Mouse (Mus musculus): ENCODE measurements around the gene Thsd4. TPM values are rescaled to one million over a fixed set of nuclear protein-coding genes. Genes with fewer than 3 reads are reported as not detected.

Thsd4 gene
- polyA plus RNA-seq, 1 experiment from 2014 or later = 5.1 TPM

DNA sequence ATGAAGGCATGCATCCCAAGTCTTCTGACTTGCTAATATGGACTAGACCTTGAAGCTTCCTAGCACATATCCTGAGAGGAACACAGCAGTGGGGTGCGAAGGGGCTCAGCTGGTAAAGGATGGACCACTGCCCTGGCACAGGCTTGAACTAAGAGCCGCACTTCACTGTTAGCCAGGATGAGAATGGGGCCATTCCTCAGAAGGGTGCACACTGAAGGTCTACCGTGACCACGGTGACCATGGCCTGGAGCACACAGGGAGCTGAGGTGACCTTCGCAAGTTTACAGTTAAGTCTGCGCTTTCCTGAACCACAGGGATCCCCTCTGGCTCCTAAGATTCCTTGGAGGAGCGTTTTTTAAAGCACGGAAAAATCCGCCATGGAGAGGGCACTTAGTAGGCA is 406.5 kb downstream of the Thsd4 start:
- 93% methylated on average over 9 of the region's 9 CpGs for WGBS

DNA sequence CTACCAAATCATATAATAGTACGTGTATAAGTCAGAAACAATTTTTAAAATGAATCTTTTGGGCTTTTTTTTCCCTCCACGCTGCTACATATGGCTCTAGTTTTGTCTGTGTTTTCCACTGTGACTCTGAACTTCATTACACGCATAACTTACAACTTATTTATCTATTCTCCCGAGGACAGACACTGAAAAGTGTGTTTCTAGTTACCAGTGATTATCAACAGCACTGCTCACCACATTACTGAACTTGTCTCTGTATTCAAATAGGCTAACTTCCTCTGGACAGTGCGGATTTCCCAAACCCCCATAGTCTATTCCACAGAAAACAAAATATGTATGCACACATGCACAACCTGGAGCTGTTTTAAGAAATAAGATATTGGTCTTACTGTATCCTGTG is 411.6 kb downstream of the Thsd4 start:
- Histone ChIP-seq H3K9ac (ENCODE audit: low read depth, low read length) (no peak overlapping the region), H3K9me3 (ENCODE audit: control insufficient read depth, low read length) (no peaks in the 10 kb centered on the region), H3K36me3 (ENCODE audit: control insufficient read depth, insufficient read depth, low read length) (no peaks in the 10 kb centered on the region), H3K4me3 (ENCODE audit: low read depth, low read length) (no peak overlapping the region), H3K27me3 (ENCODE audit: control insufficient read depth, insufficient read depth, low read length) (no peaks in the 10 kb centered on the region), H3K4me2 (replicated peaks; ENCODE audit: low read depth, low read length) (no peak overlapping the region), H3K4me1 (replicated peaks; ENCODE audit: control insufficient read depth, insufficient read depth, low read length) (no peaks in the 10 kb centered on the region), H3K27ac (ENCODE audit: low read depth, low read length) (no peak overlapping the region)
- DNase-seq (ENCODE audit: low spot score) (no peak), ATAC-seq (ENCODE audit: low FRiP score) (no peak)
- 84% methylated on average over 5 of the region's 5 CpGs for WGBS

More for the DNA sequence above, 406.5 kb downstream of the Thsd4 start:
- Histone ChIP-seq H3K9ac (ENCODE audit: low read depth, low read length) (no peak overlapping the region), H3K4me3 (ENCODE audit: low read depth, low read length) (no peak overlapping the region), H3K4me1 (replicated peaks; ENCODE audit: control insufficient read depth, insufficient read depth, low read length) (no peaks in the 10 kb centered on the region), H3K27ac (ENCODE audit: low read depth, low read length) (no peak overlapping the region), H3K9me3 (ENCODE audit: control insufficient read depth, low read length) (no peaks in the 10 kb centered on the region), H3K36me3 (ENCODE audit: control insufficient read depth, insufficient read depth, low read length) (no peaks in the 10 kb centered on the region), H3K4me2 (replicated peaks; ENCODE audit: low read depth, low read length) (no peak overlapping the region), H3K27me3 (ENCODE audit: control insufficient read depth, insufficient read depth, low read length) (no peaks in the 10 kb centered on the region)
- ATAC-seq (ENCODE audit: low FRiP score) (no peak), DNase-seq (ENCODE audit: low spot score) (no peak)

DNA sequence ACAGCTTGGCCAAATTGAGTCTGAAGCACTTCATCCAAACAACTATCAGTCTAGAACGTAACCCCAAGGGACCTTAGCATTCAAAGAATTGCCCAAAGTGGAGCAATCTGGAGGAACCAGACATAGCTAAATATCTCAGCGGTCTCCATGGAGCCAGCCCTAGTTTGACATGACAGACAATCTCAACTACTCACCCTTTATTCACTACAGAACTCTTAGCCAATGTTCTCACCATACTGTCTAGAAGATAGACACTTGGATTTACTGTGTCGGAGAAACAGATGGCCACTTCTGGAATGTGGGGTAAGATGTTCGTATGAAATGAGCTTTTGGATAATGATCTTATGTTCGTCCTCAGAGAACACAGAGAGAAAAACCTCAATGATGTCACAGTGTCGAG is 415.2 kb downstream of the Thsd4 start:
- 85% methylated on average over 6 of the region's 6 CpGs for WGBS
- Histone ChIP-seq H3K27ac (ENCODE audit: low read depth, low read length) (no peak overlapping the region), H3K4me1 (replicated peaks; ENCODE audit: control insufficient read depth, insufficient read depth, low read length) (no peaks in the 10 kb centered on the region), H3K4me2 (replicated peaks; ENCODE audit: low read depth, low read length) (no peak overlapping the region), H3K9me3 (ENCODE audit: control insufficient read depth, low read length) (no peaks in the 10 kb centered on the region), H3K4me3 (ENCODE audit: low read depth, low read length) (no peak overlapping the region), H3K36me3 (ENCODE audit: control insufficient read depth, insufficient read depth, low read length) (no peaks in the 10 kb centered on the region), H3K27me3 (ENCODE audit: control insufficient read depth, insufficient read depth, low read length) (no peaks in the 10 kb centered on the region), H3K9ac (ENCODE audit: low read depth, low read length) (no peak overlapping the region)
- DNase-seq (ENCODE audit: low spot score) (no peak), ATAC-seq (ENCODE audit: low FRiP score) (no peak)

DNA sequence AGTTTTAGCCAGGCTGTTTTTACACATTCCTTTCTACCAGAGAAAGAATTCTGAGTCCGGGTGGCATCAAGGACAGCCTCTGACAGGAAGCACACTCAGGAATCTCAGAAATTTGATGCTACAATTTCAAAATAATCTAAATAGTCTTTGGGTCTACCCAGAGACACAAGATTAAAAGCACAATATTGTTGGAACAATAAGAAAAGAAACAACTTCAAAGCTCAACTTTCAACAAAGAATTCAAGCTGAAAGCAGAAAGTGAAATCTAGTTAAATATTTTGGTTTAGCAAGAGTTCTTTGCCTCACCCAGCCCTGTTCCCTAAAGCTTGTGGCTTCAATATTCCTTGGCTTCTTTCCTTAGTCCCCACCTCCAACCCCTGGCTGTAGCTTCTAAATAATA is 415.7 kb downstream of the Thsd4 start:
- no peak overlapping the region for H3K4me3 ChIP-seq (ENCODE audit: low read depth, low read length)
- H3K4me1 ChIP-seq (replicated peaks; ENCODE audit: control insufficient read depth, insufficient read depth, low read length) = no peaks in the 10 kb centered on the region
- DNase-seq (ENCODE audit: low spot score) (no peak), ATAC-seq (ENCODE audit: low FRiP score) (no peak)
- no peak overlapping the region for H3K4me2 ChIP-seq (replicated peaks; ENCODE audit: low read depth, low read length)
- no peak overlapping the region for H3K9ac ChIP-seq (ENCODE audit: low read depth, low read length)
- H3K9me3 ChIP-seq (ENCODE audit: control insufficient read depth, low read length) = no peaks in the 10 kb centered on the region
- WGBS = 61% methylated on average over 1 of the region's 1 CpGs
- no peak overlapping the region for H3K27ac ChIP-seq (ENCODE audit: low read depth, low read length)
- no peaks in the 10 kb centered on the region for H3K27me3 ChIP-seq (ENCODE audit: control insufficient read depth, insufficient read depth, low read length)
- H3K36me3 ChIP-seq (ENCODE audit: control insufficient read depth, insufficient read depth, low read length) = no peaks in the 10 kb centered on the region

DNA sequence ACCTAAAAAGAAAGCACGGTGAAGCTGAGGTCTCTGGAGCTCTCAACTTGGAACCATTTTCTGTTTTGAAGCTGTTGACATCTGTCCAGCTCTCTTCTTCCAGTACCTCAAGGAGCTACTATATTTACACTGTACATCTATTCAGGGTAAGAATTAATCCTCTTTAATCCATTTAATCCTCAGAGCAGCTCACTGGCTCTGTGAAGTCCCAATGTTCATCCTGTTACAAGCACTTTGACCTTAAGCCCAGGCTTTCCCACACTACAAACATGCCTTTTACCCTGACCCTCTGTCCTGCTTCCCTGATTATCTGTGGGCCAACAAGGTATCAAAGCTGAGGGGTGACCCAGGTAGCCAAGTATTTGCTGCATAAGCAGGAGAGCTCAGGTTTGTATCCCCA is 427.6 kb downstream of the Thsd4 start:
- H3K36me3 ChIP-seq (ENCODE audit: control insufficient read depth, insufficient read depth, low read length) = no peaks in the 10 kb centered on the region
- H3K4me2 ChIP-seq (replicated peaks; ENCODE audit: low read depth, low read length) = no peak overlapping the region
- ATAC-seq (ENCODE audit: low FRiP score) (no peak), DNase-seq (ENCODE audit: low spot score) (no peak)
- no peak overlapping the region for H3K27ac ChIP-seq (ENCODE audit: low read depth, low read length)
- no peaks in the 10 kb centered on the region for H3K9me3 ChIP-seq (ENCODE audit: control insufficient read depth, low read length)
- H3K4me1 ChIP-seq (replicated peaks; ENCODE audit: control insufficient read depth, insufficient read depth, low read length) = no peaks in the 10 kb centered on the region
- no peak overlapping the region for H3K4me3 ChIP-seq (ENCODE audit: low read depth, low read length)
- 69% methylated on average over 1 of the region's 1 CpGs for WGBS
- H3K9ac ChIP-seq (ENCODE audit: low read depth, low read length) = no peak overlapping the region
- H3K27me3 ChIP-seq (ENCODE audit: control insufficient read depth, insufficient read depth, low read length) = no peaks in the 10 kb centered on the region

DNA sequence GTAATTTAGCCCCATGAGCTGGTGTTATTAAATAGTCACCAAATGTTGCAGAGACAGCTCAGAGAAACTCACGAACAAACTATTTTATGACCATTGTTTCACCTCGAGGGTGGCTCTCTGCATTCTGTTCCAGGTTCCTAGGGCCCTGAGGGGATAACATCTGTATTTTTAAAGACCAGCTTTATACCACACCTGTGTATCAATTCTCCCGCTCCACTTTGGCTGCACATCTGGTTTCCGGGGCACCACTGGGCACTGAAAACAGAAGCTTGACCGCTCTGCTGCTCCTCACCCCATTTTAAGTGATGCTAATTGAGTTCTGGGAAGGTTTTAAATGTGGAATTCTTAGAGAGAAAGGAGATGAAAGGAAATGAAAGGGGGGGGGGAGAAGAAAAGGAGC is 429.4 kb downstream of the Thsd4 start:
- Histone ChIP-seq H3K4me3 (ENCODE audit: low read depth, low read length) (no peak overlapping the region), H3K4me1 (replicated peaks; ENCODE audit: control insufficient read depth, insufficient read depth, low read length) (no peaks in the 10 kb centered on the region), H3K27ac (ENCODE audit: low read depth, low read length) (no peak overlapping the region), H3K9ac (ENCODE audit: low read depth, low read length) (no peak overlapping the region), H3K9me3 (ENCODE audit: control insufficient read depth, low read length) (no peaks in the 10 kb centered on the region), H3K27me3 (ENCODE audit: control insufficient read depth, insufficient read depth, low read length) (no peaks in the 10 kb centered on the region), H3K36me3 (ENCODE audit: control insufficient read depth, insufficient read depth, low read length) (no peaks in the 10 kb centered on the region), H3K4me2 (replicated peaks; ENCODE audit: low read depth, low read length) (no peak overlapping the region)
- DNase-seq (ENCODE audit: low spot score) (no peak), ATAC-seq (ENCODE audit: low FRiP score) (no peak)
- whole genome bisulfite sequencing = 55% methylated on average over 5 of the region's 5 CpGs

DNA sequence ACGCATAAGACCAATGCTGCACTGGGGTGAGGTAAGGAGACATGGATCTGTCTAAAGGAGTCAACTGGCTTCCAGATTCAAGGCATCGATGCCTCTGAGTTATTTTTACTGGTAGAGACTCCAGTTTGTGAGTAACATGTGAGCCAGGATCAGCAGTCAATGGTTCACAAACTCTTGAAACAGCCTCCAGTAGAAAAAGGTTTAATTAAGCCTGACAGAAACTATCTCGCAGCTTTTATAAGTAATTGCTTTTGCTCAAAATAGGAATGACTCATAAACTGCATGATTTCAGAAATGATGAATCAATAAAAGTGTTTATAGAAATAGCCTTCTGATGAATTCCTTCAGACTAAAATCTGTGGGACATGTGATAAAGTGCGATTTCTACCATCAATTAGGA is 432.4 kb downstream of the Thsd4 start:
- Histone ChIP-seq H3K4me3 (ENCODE audit: low read depth, low read length) (no peak overlapping the region), H3K4me2 (replicated peaks; ENCODE audit: low read depth, low read length) (no peak overlapping the region), H3K9me3 (ENCODE audit: control insufficient read depth, low read length) (no peaks in the 10 kb centered on the region), H3K4me1 (replicated peaks; ENCODE audit: control insufficient read depth, insufficient read depth, low read length) (no peaks in the 10 kb centered on the region), H3K27ac (ENCODE audit: low read depth, low read length) (no peak overlapping the region), H3K36me3 (ENCODE audit: control insufficient read depth, insufficient read depth, low read length) (no peaks in the 10 kb centered on the region), H3K27me3 (ENCODE audit: control insufficient read depth, insufficient read depth, low read length) (no peaks in the 10 kb centered on the region), H3K9ac (ENCODE audit: low read depth, low read length) (no peak overlapping the region)
- DNase-seq (ENCODE audit: low spot score) (no peak), ATAC-seq (ENCODE audit: low FRiP score) (no peak)
- 93% methylated on average over 4 of the region's 4 CpGs for WGBS

DNA sequence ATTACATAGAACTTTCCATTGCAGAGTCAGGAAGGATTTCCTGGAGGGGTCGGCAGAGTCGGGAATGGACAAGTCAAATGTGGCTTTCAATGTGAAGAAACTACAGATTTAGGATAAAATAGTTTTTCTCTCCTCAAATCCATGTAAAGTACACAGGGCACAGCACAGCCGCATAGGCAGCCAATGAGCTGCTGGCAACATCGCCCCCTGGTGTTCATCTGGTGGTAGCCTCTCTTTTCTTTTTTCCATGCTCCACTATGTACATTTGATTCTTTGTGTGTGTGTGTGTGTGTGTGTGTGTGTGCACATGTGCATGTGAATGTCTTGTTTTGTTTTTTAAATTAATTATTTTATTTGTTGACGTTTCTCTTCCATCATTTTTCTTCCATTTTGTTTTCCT is 433.7 kb downstream of the Thsd4 start:
- H3K9ac ChIP-seq (ENCODE audit: low read depth, low read length) = no peak overlapping the region
- WGBS = 50% methylated on average over 5 of the region's 5 CpGs
- no peaks in the 10 kb centered on the region for H3K36me3 ChIP-seq (ENCODE audit: control insufficient read depth, insufficient read depth, low read length)

DNA sequence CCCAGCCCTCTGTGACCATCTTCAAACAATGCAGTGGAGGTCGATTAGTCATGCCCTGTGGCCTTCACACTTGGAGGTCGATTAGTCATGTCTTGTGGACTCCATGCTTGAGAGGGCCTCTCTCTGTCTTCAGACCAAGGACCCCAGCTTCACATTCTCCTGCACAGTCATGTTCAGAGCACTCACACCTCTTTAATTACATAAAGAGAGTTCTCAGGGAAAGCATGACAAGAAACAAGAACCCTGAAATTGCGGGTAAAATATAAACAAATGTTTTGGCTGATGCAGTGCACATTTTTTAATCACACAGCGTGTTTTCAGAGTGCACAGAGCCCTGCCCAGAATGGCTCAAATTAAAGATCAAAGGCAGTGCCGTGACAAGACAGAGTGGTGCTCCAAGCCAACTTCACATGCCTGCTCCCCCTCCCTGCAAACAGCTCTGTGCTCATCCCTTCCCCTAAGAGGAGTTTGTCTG is 439.7 kb downstream of the Thsd4 start:
- no peaks in the 10 kb centered on the region for H3K9me3 ChIP-seq (ENCODE audit: control insufficient read depth, low read length)
- H3K4me1 ChIP-seq (replicated peaks; ENCODE audit: control insufficient read depth, insufficient read depth, low read length) = peaks cover 4% of the 10 kb centered on the region
- H3K27ac ChIP-seq (ENCODE audit: low read depth, low read length) = 0 out of 2 replicates have a peak overlapping the region, but pooled peaks have one; percentile 52
- no peaks in the 10 kb centered on the region for H3K27me3 ChIP-seq (ENCODE audit: control insufficient read depth, insufficient read depth, low read length)
- peak; percentile 57; the same call in 1 of the 2 replicates for ATAC-seq (ENCODE audit: low FRiP score)
- no peak overlapping the region for H3K4me3 ChIP-seq (ENCODE audit: low read depth, low read length)
- no peak overlapping the region for H3K9ac ChIP-seq (ENCODE audit: low read depth, low read length)
- 10% methylated on average over 5 of the region's 5 CpGs for WGBS
- peak; percentile 70 for DNase-seq (ENCODE audit: low spot score)
- H3K36me3 ChIP-seq (ENCODE audit: control insufficient read depth, insufficient read depth, low read length) = no peaks in the 10 kb centered on the region
- H3K4me2 ChIP-seq (replicated peaks; ENCODE audit: low read depth, low read length) = no peak overlapping the region

More for the DNA sequence above, 433.7 kb downstream of the Thsd4 start:
- no peak for ATAC-seq (ENCODE audit: low FRiP score)
- H3K4me1 ChIP-seq (replicated peaks; ENCODE audit: control insufficient read depth, insufficient read depth, low read length) = no peaks in the 10 kb centered on the region
- no peak overlapping the region for H3K4me2 ChIP-seq (replicated peaks; ENCODE audit: low read depth, low read length)
- no peak overlapping the region for H3K27ac ChIP-seq (ENCODE audit: low read depth, low read length)
- H3K27me3 ChIP-seq (ENCODE audit: control insufficient read depth, insufficient read depth, low read length) = no peaks in the 10 kb centered on the region
- peak; percentile 48 for DNase-seq (ENCODE audit: low spot score)
- no peaks in the 10 kb centered on the region for H3K9me3 ChIP-seq (ENCODE audit: control insufficient read depth, low read length)
- no peak overlapping the region for H3K4me3 ChIP-seq (ENCODE audit: low read depth, low read length)

Data from hindbrain, embryonic 11.5 days (tissue).